Mouse (Mus musculus) mesoderm, embryonic 11.5 days (tissue): ENCODE results near the gene Gpr37.

Experiments
- DNase-seq: peaks from one replicate; pipeline ENCODE4 v3.0.0-alpha.2; 2012; ENCODE audit warnings: low read depth, low spot score

The Gpr37 gene

GRCm38 (mm10) chr6:25690629-25691028, at the start of gene Gpr37:
Gpr37 (minus strand) TSS chr6:25690729.
- no peak for DNase-seq

- no peak for DNase-seq
Observed at GRCm38 (mm10) chr6:25736533-25736932, 46.0 kb upstream of the Gpr37 start.

- no peak for DNase-seq
Observed at GRCm38 (mm10) chr6:25726560-25726959, 36.0 kb upstream of the Gpr37 start.

GRCm38 (mm10) chr6:25710601-25711000, 20.1 kb upstream of the Gpr37 start:
- no peak for DNase-seq

GRCm38 (mm10) chr6:25709250-25709895, 18.8 kb upstream of the Gpr37 start:
- peak; percentile 16 for DNase-seq

- no peak for DNase-seq
Observed at GRCm38 (mm10) chr6:25699956-25700355, 9.4 kb upstream of the Gpr37 start.

- peak; percentile 75 for DNase-seq
Observed at GRCm38 (mm10) chr6:25690284-25690605, 284 bp downstream of the Gpr37 start.

- DNase-seq: peak; percentile 60
Observed at GRCm38 (mm10) chr6:25689520-25690283, 827 bp downstream of the Gpr37 start.

- DNase-seq: peak; percentile 6
Observed at GRCm38 (mm10) chr6:25688927-25689519, 1.5 kb downstream of the Gpr37 start.

GRCm38 (mm10) chr6:25686760-25687200, 3.7 kb downstream of the Gpr37 start:
- DNase-seq: no peak

GRCm38 (mm10) chr6:25684391-25684790, 6.1 kb downstream of the Gpr37 start:
- no peak for DNase-seq

- DNase-seq: no peak
Observed at GRCm38 (mm10) chr6:25675111-25675510, 15.4 kb downstream of the Gpr37 start.

GRCm38 (mm10) chr6:25673801-25674200, 16.7 kb downstream of the Gpr37 start:
- DNase-seq: no peak

- no peak for DNase-seq
Observed at GRCm38 (mm10) chr6:25670150-25670549, 20.4 kb downstream of the Gpr37 start.

GRCm38 (mm10) chr6:25663942-25664341, 26.6 kb downstream of the Gpr37 start:
- no peak for DNase-seq

- DNase-seq: no peak
Observed at GRCm38 (mm10) chr6:25659924-25660675, 30.4 kb downstream of the Gpr37 start.
